ENCODE assay signal across 8 mouse cellular contexts in genomic region chr1:74027559-74028091, GRCm38 (mm10).
DNase-seq lines count a peak whose midpoint lies in the region; ATAC-seq lines count a peak whose summit lies in the region.

No protein-coding gene starts in this region.

- H3K4me1 ChIP-seq in neural tube, embryonic 13.5 days (replicated peaks): peaks cover 68% of the 10 kb centered on the region
- peaks cover 81% of the 10 kb centered on the region for H3K4me1 ChIP-seq in embryonic facial prominence, embryonic 13.5 days
- H3K4me1 ChIP-seq in heart, embryonic 15.5 days (replicated peaks): peaks cover 100% of the 10 kb centered on the region

- H3K27ac ChIP-seq in neural tube, embryonic 13.5 days (replicated peaks): peak overlapping the region; percentile 59
- H3K27ac ChIP-seq in embryonic facial prominence, embryonic 13.5 days: peak overlapping the region; percentile 78
- H3K27ac ChIP-seq in heart, embryonic 15.5 days: peak overlapping the region; percentile 93

- no peaks in the 10 kb centered on the region for H3K27me3 ChIP-seq in neural tube, embryonic 13.5 days
- no peaks in the 10 kb centered on the region for H3K27me3 ChIP-seq in embryonic facial prominence, embryonic 13.5 days
- H3K27me3 ChIP-seq in heart, embryonic 15.5 days: no peaks in the 10 kb centered on the region

- DNase-seq in neural tube, embryonic 10.5 days (ENCODE audit: extremely low spot score, low spot score): no peak
- DNase-seq in kidney, postnatal 10 days: peak; percentile 87
- peak; percentile 94 for DNase-seq in lung, postnatal 36 days
- DNase-seq in layer of hippocampus, postnatal 10 days (ENCODE audit: low spot score in 2 of 2): no peak

- H3K4me3 ChIP-seq in neural tube, embryonic 13.5 days: no peak overlapping the region
- no peak overlapping the region for H3K4me3 ChIP-seq in embryonic facial prominence, embryonic 13.5 days
- no peak overlapping the region for H3K4me3 ChIP-seq in heart, embryonic 15.5 days

- no peak overlapping the region for H3K4me2 ChIP-seq in neural tube, embryonic 13.5 days
- H3K4me2 ChIP-seq in embryonic facial prominence, embryonic 13.5 days: peak overlapping the region; percentile 19
- peak overlapping the region; percentile 27 for H3K4me2 ChIP-seq in heart, embryonic 15.5 days

- H3K36me3 ChIP-seq in neural tube, embryonic 13.5 days: no peaks in the 10 kb centered on the region
- no peaks in the 10 kb centered on the region for H3K36me3 ChIP-seq in embryonic facial prominence, embryonic 13.5 days
- no peaks in the 10 kb centered on the region for H3K36me3 ChIP-seq in heart, embryonic 15.5 days

- no peak overlapping the region for H3K9ac ChIP-seq in neural tube, embryonic 13.5 days
- peak overlapping the region; percentile 16; the same call in 1 of the 2 replicates for H3K9ac ChIP-seq in embryonic facial prominence, embryonic 13.5 days
- H3K9ac ChIP-seq in heart, embryonic 15.5 days: peak overlapping the region; percentile 31

- no peaks in the 10 kb centered on the region for H3K9me3 ChIP-seq in neural tube, embryonic 13.5 days
- no peaks in the 10 kb centered on the region for H3K9me3 ChIP-seq in embryonic facial prominence, embryonic 13.5 days
- H3K9me3 ChIP-seq in heart, embryonic 15.5 days (replicated peaks): no peaks in the 10 kb centered on the region

- no peak for ATAC-seq in neural tube, embryonic 13.5 days (ENCODE audit: low read depth)
- no peak for ATAC-seq in embryonic facial prominence, embryonic 13.5 days (ENCODE audit: insufficient number of reproducible peaks, insufficient read depth, low FRiP score, low TSS enrichment, low read depth)
- ATAC-seq in heart, embryonic 15.5 days (replicated peaks; ENCODE audit: insufficient number of reproducible peaks, insufficient read depth, low FRiP score, low read depth): peak; percentile 33
- ATAC-seq in CD4-positive, CD25-positive, alpha-beta regulatory T cell, adult 4 months: no peak

- 62% methylated on average over 11 of the region's 11 CpGs for WGBS in neural tube, embryonic 13.5 days
- WGBS in embryonic facial prominence, embryonic 13.5 days: 21% methylated on average over 11 of the region's 11 CpGs
- 13% methylated on average over 11 of the region's 11 CpGs for WGBS in heart, embryonic 15.5 days

Comparison
In these comparisons a context has a peak if more than half of its experiments do, and no peak if none do; other contexts are left out.
1. DNase-seq: peak in kidney, postnatal 10 days (single experiment) and lung, postnatal 36 days (single experiment); none in neural tube, embryonic 10.5 days (single experiment) and layer of hippocampus, postnatal 10 days (0 of 2).
2. Peak in every context shown above with its lines, with median percentiles within 50 percentile points of each other: H3K27ac ChIP-seq.